29 mouse cellular contexts compared by ENCODE assay signal in genomic region chr6:144584854-144585253, GRCm38 (mm10).
DNase-seq lines count a peak whose midpoint lies in the region; ATAC-seq and TF ChIP-seq lines count a peak whose summit lies in the region.
"Had no signal": no experiment of that assay in that cellular context is flagged by ENCODE, and none has a peak within 500 bp of the region (broad histone marks: within the 10 kb centered on the region; RNA-seq: fewer than 3 reads in every experiment).

No protein-coding gene starts in this region.

- ATAC-seq in kidney, embryonic 14.5 days (ENCODE audit: low FRiP score, low TSS enrichment): no peak
- ATAC-seq in stomach, embryonic 14.5 days (ENCODE audit: insufficient number of reproducible peaks, insufficient read depth, low FRiP score, low read depth): peak; percentile 82; the same call in 1 of the 2 replicates
- no peak for ATAC-seq in stomach, postnatal 0 days (ENCODE audit: low FRiP score, low TSS enrichment)
- 0 out of 2 replicates have a peak, but pooled peaks have one; percentile 53 for ATAC-seq in megakaryocyte, adult 5-6 weeks (ENCODE audit: poor library complexity, severe bottlenecking)
- ATAC-seq: inflammation-experienced regulatory T-cells, adult 6 months; midbrain, embryonic 16.5 days had no signal

- 47% methylated on average over 5 of the region's 5 CpGs for WGBS in kidney, embryonic 14.5 days
- 31% methylated on average over 5 of the region's 5 CpGs for whole genome bisulfite sequencing in stomach, embryonic 14.5 days
- WGBS in stomach, postnatal 0 days: 29% methylated on average over 5 of the region's 5 CpGs

- TF ChIP-seq CTCF in stomach, postnatal 0 days (IDR thresholded peaks at IDR 0.05; ENCODE audit: low read depth): no peak

- TF ChIP-seq EP300 in stomach, postnatal 0 days (optimal IDR thresholded peaks at IDR 0.05): no peak

- no peak overlapping the region for H3K4me3 ChIP-seq in kidney, embryonic 14.5 days (ENCODE audit: low read length)
- H3K4me3 ChIP-seq in stomach, embryonic 14.5 days (ENCODE audit: low read depth, low read length): no peak overlapping the region
- H3K4me3 ChIP-seq in stomach, postnatal 0 days (ENCODE audit: low read depth, low read length): no peak overlapping the region
- H3K4me3 ChIP-seq: erythroblast, embryonic 14.5 days; heart, embryonic 13.5 days; hindbrain, embryonic 10.5 days; hindbrain, embryonic 15.5 days; left cerebral cortex, adult 2 months; limb, embryonic 12.5 days; liver, embryonic 15.5 days; lung, embryonic 15.5 days had no signal

- DNase-seq in kidney, postnatal 14 days: no peak
- DNase-seq in stomach, postnatal 0 days (ENCODE audit: low spot score): no peak
- DNase-seq in yolk sac, embryonic 10.5 days (ENCODE audit: low spot score): peak; percentile 31
- no peak for DNase-seq in gastrocnemius, adult 8-10 months (ENCODE audit: low spot score in 2 of 2)
- no peak for DNase-seq in cerebellum, postnatal 36 days
- DNase-seq: adrenal gland, postnatal 14 days; cerebellum, adult 11 months; cerebellum, adult 9-10 months; gastrocnemius, postnatal 14 days; heart, adult 11 months; heart, postnatal 10 days; kidney, adult 8-10 months; lung, postnatal 36 days; right cerebral cortex, postnatal 25 days; spleen, adult 18-20 months had no signal

- H3K9ac ChIP-seq in kidney, embryonic 14.5 days (ENCODE audit: low read depth, low read length): no peak overlapping the region
- H3K9ac ChIP-seq in stomach, embryonic 14.5 days (replicated peaks; ENCODE audit: low read depth, low read length): no peak overlapping the region
- no peak overlapping the region for H3K9ac ChIP-seq in stomach, postnatal 0 days (ENCODE audit: low read length)
- H3K9ac ChIP-seq: heart, embryonic 13.5 days; hindbrain, embryonic 15.5 days; limb, embryonic 12.5 days; liver, embryonic 15.5 days; lung, embryonic 15.5 days had no signal

- H3K4me1 ChIP-seq in kidney, embryonic 14.5 days (ENCODE audit: control insufficient read depth, insufficient read depth, low read length): no peaks in the 10 kb centered on the region
- 0 out of 2 replicates have a peak, but pooled peaks cover 4% of the 10 kb centered on the region for H3K4me1 ChIP-seq in stomach, embryonic 14.5 days (ENCODE audit: control insufficient read depth, insufficient read depth, low read length)
- no peaks in the 10 kb centered on the region for H3K4me1 ChIP-seq in stomach, postnatal 0 days (replicated peaks; ENCODE audit: control insufficient read depth, insufficient read depth)
- H3K4me1 ChIP-seq: hindbrain, embryonic 15.5 days; liver, embryonic 15.5 days had no signal

- no peaks in the 10 kb centered on the region for H3K27me3 ChIP-seq in kidney, embryonic 14.5 days (ENCODE audit: control insufficient read depth, insufficient read depth, low read length)
- no peaks in the 10 kb centered on the region for H3K27me3 ChIP-seq in stomach, embryonic 14.5 days (ENCODE audit: control insufficient read depth, insufficient read depth, low read length)
- no peaks in the 10 kb centered on the region for H3K27me3 ChIP-seq in stomach, postnatal 0 days (ENCODE audit: control insufficient read depth, insufficient read depth, low read length)
- H3K27me3 ChIP-seq: heart, embryonic 13.5 days; hindbrain, embryonic 15.5 days; limb, embryonic 12.5 days; liver, embryonic 15.5 days; lung, embryonic 15.5 days had no signal

- H3K4me2 ChIP-seq in kidney, embryonic 14.5 days (replicated peaks; ENCODE audit: low read depth, low read length): no peak overlapping the region
- H3K4me2 ChIP-seq in stomach, embryonic 14.5 days (replicated peaks; ENCODE audit: low read depth, low read length): no peak overlapping the region
- no peak overlapping the region for H3K4me2 ChIP-seq in stomach, postnatal 0 days (replicated peaks; ENCODE audit: low read depth)
- H3K4me2 ChIP-seq: heart, embryonic 13.5 days; hindbrain, embryonic 15.5 days; limb, embryonic 12.5 days; liver, embryonic 15.5 days; lung, embryonic 15.5 days had no signal

- H3K36me3 ChIP-seq in kidney, embryonic 14.5 days (ENCODE audit: control insufficient read depth, insufficient read depth, low read length): no peaks in the 10 kb centered on the region
- H3K36me3 ChIP-seq in stomach, embryonic 14.5 days (ENCODE audit: control insufficient read depth, insufficient read depth, low read length): no peaks in the 10 kb centered on the region
- H3K36me3 ChIP-seq in stomach, postnatal 0 days (ENCODE audit: control insufficient read depth, insufficient read depth, low read length): no peaks in the 10 kb centered on the region
- H3K36me3 ChIP-seq: G1E; heart, embryonic 13.5 days; hindbrain, embryonic 10.5 days; hindbrain, embryonic 15.5 days; limb, embryonic 12.5 days; liver, embryonic 15.5 days; lung, embryonic 15.5 days had no signal

- H3K9me3 ChIP-seq in kidney, embryonic 14.5 days (ENCODE audit: control insufficient read depth, low read length): no peaks in the 10 kb centered on the region
- no peaks in the 10 kb centered on the region for H3K9me3 ChIP-seq in stomach, embryonic 14.5 days (ENCODE audit: control insufficient read depth, low read depth, low read length)
- no peaks in the 10 kb centered on the region for H3K9me3 ChIP-seq in stomach, postnatal 0 days (ENCODE audit: control insufficient read depth, low read length)
- H3K9me3 ChIP-seq: heart, embryonic 13.5 days; hindbrain, embryonic 10.5 days; hindbrain, embryonic 15.5 days; limb, embryonic 12.5 days; liver, embryonic 15.5 days; lung, embryonic 15.5 days had no signal

- H3K27ac ChIP-seq in kidney, embryonic 14.5 days (ENCODE audit: low read depth, low read length): 0 out of 2 replicates have a peak overlapping the region, but pooled peaks have one; percentile 38
- peak overlapping the region; percentile 29; the same call in 1 of the 2 replicates for H3K27ac ChIP-seq in stomach, embryonic 14.5 days (ENCODE audit: low read length)
- no peak overlapping the region for H3K27ac ChIP-seq in stomach, postnatal 0 days (replicated peaks)
- H3K27ac ChIP-seq: heart, embryonic 13.5 days; hindbrain, embryonic 15.5 days; left cerebral cortex, adult 2 months; limb, embryonic 12.5 days; liver, embryonic 15.5 days had no signal

Comparison
In these comparisons a context has a peak if more than half of its experiments do, and no peak if none do; other contexts are left out.
1. ATAC-seq: peak in stomach, embryonic 14.5 days (single experiment) and megakaryocyte, adult 5-6 weeks (single experiment); none in kidney, embryonic 14.5 days (single experiment) and stomach, postnatal 0 days (single experiment).